In the genomic region with DNA sequence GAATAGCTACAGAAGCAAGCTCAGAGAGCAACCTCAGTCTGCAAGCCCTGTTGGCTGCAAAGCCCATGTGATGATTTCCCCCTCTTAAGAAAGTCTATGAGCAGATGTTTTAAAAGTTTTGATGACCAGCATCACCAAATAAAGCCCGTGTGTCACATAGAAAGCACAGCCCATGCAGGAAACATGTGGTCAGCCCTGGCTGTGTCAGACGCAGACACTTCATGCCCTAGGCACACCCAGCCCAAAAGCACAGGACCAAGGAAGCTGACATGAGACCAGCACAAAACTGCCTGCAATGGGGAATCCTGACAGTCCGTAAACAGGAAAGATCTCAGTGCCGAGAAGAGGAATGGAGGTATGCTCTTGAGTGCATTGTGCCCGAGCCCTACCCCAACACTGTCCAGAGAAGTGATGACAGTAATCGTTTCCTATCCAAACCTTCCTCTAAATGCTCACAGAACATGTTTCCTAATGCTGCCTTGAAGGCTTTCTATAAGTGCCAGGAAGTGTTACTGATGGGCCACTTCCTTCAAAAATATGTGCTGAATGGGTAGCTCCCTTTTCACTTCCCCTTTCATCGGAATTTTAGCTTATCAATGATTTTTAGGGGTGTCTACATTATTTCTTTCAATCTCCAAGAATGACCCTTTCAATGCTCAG, we compare ENCODE assay signal across 18 mouse cellular contexts.
DNase-seq lines count a peak whose midpoint lies in the region; ATAC-seq lines count a peak whose summit lies in the region.
"Had no signal": no experiment of that assay in that cellular context is flagged by ENCODE, and none has a peak within 500 bp of the region (broad histone marks: within the 10 kb centered on the region; RNA-seq: fewer than 3 reads in every experiment).

No protein-coding gene starts in this region.

- intact Hi-C loops in heart, postnatal 25 days (cut with DNase I): no loop called here

- DNase-seq in heart, postnatal 4 days: no peak
- DNase-seq in B cell, adult 2 months: peak; percentile 48 to 50
- DNase-seq in heart, postnatal 25 days (ENCODE audit: low spot score): peak; percentile 16
- no peak for DNase-seq in cerebellum, postnatal 36 days
- DNase-seq in gastrocnemius, postnatal 10 days: no peak
- DNase-seq: cerebellum, postnatal 14 days; kidney, postnatal 36 days; midbrain, embryonic 14.5 days; right cerebral cortex, adult 18-20 months; thymus, postnatal 4 days had no signal

- H3K27ac ChIP-seq in heart, embryonic 12.5 days (ENCODE audit: poor library complexity, severe bottlenecking): no peak overlapping the region
- H3K27ac ChIP-seq in midbrain, embryonic 13.5 days: no peak overlapping the region
- H3K27ac ChIP-seq: embryonic facial prominence, embryonic 13.5 days; hindbrain, embryonic 10.5 days; limb, embryonic 13.5 days; neural tube, embryonic 13.5 days had no signal

- H3K27me3 ChIP-seq in heart, embryonic 12.5 days (replicated peaks): no peaks in the 10 kb centered on the region
- no peaks in the 10 kb centered on the region for H3K27me3 ChIP-seq in midbrain, embryonic 13.5 days
- H3K27me3 ChIP-seq: embryonic facial prominence, embryonic 13.5 days; limb, embryonic 13.5 days; neural tube, embryonic 13.5 days had no signal

- H3K9me3 ChIP-seq in heart, embryonic 12.5 days (replicated peaks): no peaks in the 10 kb centered on the region
- H3K9me3 ChIP-seq in midbrain, embryonic 13.5 days: no peaks in the 10 kb centered on the region
- H3K9me3 ChIP-seq: embryonic facial prominence, embryonic 13.5 days; hindbrain, embryonic 10.5 days; limb, embryonic 13.5 days; neural tube, embryonic 13.5 days had no signal

- 35% methylated on average over 7 of the region's 7 CpGs for WGBS in heart, embryonic 12.5 days
- WGBS in midbrain, embryonic 13.5 days: 87% methylated on average over 7 of the region's 7 CpGs

- no peak overlapping the region for H3K9ac ChIP-seq in heart, embryonic 12.5 days
- no peak overlapping the region for H3K9ac ChIP-seq in midbrain, embryonic 13.5 days (replicated peaks)
- H3K9ac ChIP-seq: embryonic facial prominence, embryonic 13.5 days; limb, embryonic 13.5 days; neural tube, embryonic 13.5 days had no signal

- 0 out of 2 replicates have a peak overlapping the region, but pooled peaks have one; percentile 16 for H3K4me2 ChIP-seq in heart, embryonic 12.5 days
- no peak overlapping the region for H3K4me2 ChIP-seq in midbrain, embryonic 13.5 days (replicated peaks)
- H3K4me2 ChIP-seq: embryonic facial prominence, embryonic 13.5 days; limb, embryonic 13.5 days; neural tube, embryonic 13.5 days had no signal

- no peaks in the 10 kb centered on the region for H3K36me3 ChIP-seq in heart, embryonic 12.5 days
- H3K36me3 ChIP-seq in midbrain, embryonic 13.5 days: no peaks in the 10 kb centered on the region
- H3K36me3 ChIP-seq: embryonic facial prominence, embryonic 13.5 days; hindbrain, embryonic 10.5 days; limb, embryonic 13.5 days; neural tube, embryonic 13.5 days had no signal

- H3K4me3 ChIP-seq in heart, embryonic 12.5 days: no peak overlapping the region
- H3K4me3 ChIP-seq in midbrain, embryonic 13.5 days (replicated peaks): no peak overlapping the region
- H3K4me3 ChIP-seq: embryonic facial prominence, embryonic 13.5 days; hindbrain, embryonic 10.5 days; limb, embryonic 13.5 days; neural tube, embryonic 13.5 days had no signal

- H3K4me1 ChIP-seq in heart, embryonic 12.5 days (replicated peaks): peaks cover 3% of the 10 kb centered on the region; the same call in 1 of the 2 replicates
- no peaks in the 10 kb centered on the region; the same call in 1 of the 2 replicates for H3K4me1 ChIP-seq in midbrain, embryonic 13.5 days (replicated peaks)
- H3K4me1 ChIP-seq: embryonic facial prominence, embryonic 13.5 days; hindbrain, embryonic 10.5 days had no signal

- ATAC-seq in heart, embryonic 12.5 days (ENCODE audit: insufficient number of reproducible peaks, low FRiP score): no peak
- peak; percentile 94 for ATAC-seq in megakaryocyte, adult 5-6 weeks (ENCODE audit: poor library complexity, severe bottlenecking)
- no peak for ATAC-seq in midbrain, embryonic 13.5 days
- ATAC-seq: intestine, postnatal 0 days had no signal

Comparison
In these comparisons a context has a peak if more than half of its experiments do, and no peak if none do; other contexts are left out.
1. DNase-seq: peak in B cell, adult 2 months (2 of 2) and heart, postnatal 25 days (single experiment); none in heart, postnatal 4 days (single experiment), cerebellum, postnatal 36 days (0 of 2) and gastrocnemius, postnatal 10 days (single experiment).